In genomic region chr11:29636759-29637200, GRCm38 (mm10) we compare ENCODE assay signal across 8 mouse cellular contexts. TPM values are rescaled to one million over a fixed set of nuclear protein-coding genes. Genes with fewer than 3 reads are reported as not detected.
A peak's percentile ranks its signal among the peaks of the same experiment; 100 is the strongest.
DNase-seq lines count a peak whose midpoint lies in the region; ATAC-seq lines count a peak whose summit lies in the region.

No protein-coding gene starts in this region.

- ATAC-seq in hindbrain, embryonic 12.5 days (ENCODE audit: low FRiP score): peak; percentile 56; the same call in 1 of the 2 replicates
- ATAC-seq in hindbrain, embryonic 13.5 days (ENCODE audit: low FRiP score): no peak

- H3K36me3 ChIP-seq in hindbrain, embryonic 12.5 days: no peaks in the 10 kb centered on the region
- H3K36me3 ChIP-seq in hindbrain, embryonic 13.5 days: no peaks in the 10 kb centered on the region
- H3K36me3 ChIP-seq in limb, embryonic 10.5 days: no peaks in the 10 kb centered on the region

- no peak overlapping the region for H3K9ac ChIP-seq in hindbrain, embryonic 12.5 days
- no peak overlapping the region for H3K9ac ChIP-seq in hindbrain, embryonic 13.5 days

- no peak overlapping the region for H3K27ac ChIP-seq in hindbrain, embryonic 12.5 days
- H3K27ac ChIP-seq in hindbrain, embryonic 13.5 days: no peak overlapping the region
- peak overlapping the region; percentile 74; the same call in 1 of the 2 replicates for H3K27ac ChIP-seq in limb, embryonic 10.5 days

- H3K4me1 ChIP-seq in hindbrain, embryonic 12.5 days: peaks cover 4% of the 10 kb centered on the region; the same call in 1 of the 2 replicates
- H3K4me1 ChIP-seq in hindbrain, embryonic 13.5 days (replicated peaks): peaks cover 16% of the 10 kb centered on the region
- H3K4me1 ChIP-seq in limb, embryonic 10.5 days: peaks cover 14% of the 10 kb centered on the region

- WGBS in hindbrain, embryonic 12.5 days: 36% methylated on average over 6 of the region's 6 CpGs
- 31% methylated on average over 6 of the region's 6 CpGs for WGBS in hindbrain, embryonic 13.5 days
- 43% methylated on average over 6 of the region's 6 CpGs for WGBS in limb, embryonic 10.5 days

- peak; percentile 39 for DNase-seq in NIH3T3 (ENCODE audit: low read depth)
- peak; percentile 30 for DNase-seq in heart, adult 8-10 months (ENCODE audit: low spot score)
- DNase-seq in limb, embryonic 10.5 days (ENCODE audit: low spot score): peak; percentile 56
- DNase-seq in spleen, postnatal 10 days (ENCODE audit: low spot score in 2 of 2): no peak
- DNase-seq in spleen, adult 18-20 months: no peak
- DNase-seq in gastrocnemius, adult 18-20 months (ENCODE audit: low spot score): no peak

- no peak overlapping the region for H3K4me2 ChIP-seq in hindbrain, embryonic 12.5 days (replicated peaks)
- no peak overlapping the region for H3K4me2 ChIP-seq in hindbrain, embryonic 13.5 days

- no peaks in the 10 kb centered on the region for H3K27me3 ChIP-seq in hindbrain, embryonic 12.5 days
- no peaks in the 10 kb centered on the region for H3K27me3 ChIP-seq in hindbrain, embryonic 13.5 days
- no peaks in the 10 kb centered on the region for H3K27me3 ChIP-seq in limb, embryonic 10.5 days (ENCODE audit: low read depth, poor library complexity, severe bottlenecking)

- no peak overlapping the region for H3K4me3 ChIP-seq in hindbrain, embryonic 12.5 days
- H3K4me3 ChIP-seq in hindbrain, embryonic 13.5 days: no peak overlapping the region
- H3K4me3 ChIP-seq in limb, embryonic 10.5 days: no peak overlapping the region

- no peaks in the 10 kb centered on the region for H3K9me3 ChIP-seq in hindbrain, embryonic 12.5 days (replicated peaks)
- H3K9me3 ChIP-seq in hindbrain, embryonic 13.5 days: no peaks in the 10 kb centered on the region
- H3K9me3 ChIP-seq in limb, embryonic 10.5 days (replicated peaks): no peaks in the 10 kb centered on the region

RNA-seq across cellular contexts. Expression of gene Rtn4, which starts 56.0 kb away (rescaled TPM):
- 115 and 117 TPM in 2 replicates for polyA plus RNA-seq in hindbrain, embryonic 12.5 days (2016; fragmentation: Nextera tagmentation; extraction: Ambion mirVana)
- 111 and 113 TPM in 2 replicates for polyA plus RNA-seq in hindbrain, embryonic 13.5 days (2015; fragmentation: Nextera tagmentation; extraction: Ambion mirVana)
- 10 to 100 TPM; 74.8 to 89.2 (median 82.4) TPM for total RNA-seq in heart, adult 8-10 months (2022)
- 53.6 and 64.7 TPM in 2 replicates for polyA plus RNA-seq in limb, embryonic 10.5 days (2016; fragmentation: Nextera tagmentation; extraction: Ambion mirVana)
- total RNA-seq in gastrocnemius, adult 18-20 months (2021): 100 to 1,000 TPM; 646 to 802 TPM

Comparison
In these comparisons a context has a peak if more than half of its experiments do, and no peak if none do; other contexts are left out.
1. DNase-seq: peak in NIH3T3 (single experiment), heart, adult 8-10 months (single experiment) and limb, embryonic 10.5 days (single experiment); none in spleen, postnatal 10 days (0 of 2), spleen, adult 18-20 months (0 of 2) and gastrocnemius, adult 18-20 months (single experiment).